Mouse (Mus musculus): ENCODE measurements at regions not wholly inside any gene's neighbourhood (a gene's known extent, or its start where the extent isn't known, plus 50 kb on each side); places are given as distances from the start of the nearest gene placed in this dataset.

- Histone ChIP-seq H3K9ac (no peak overlapping the region), H3K27ac (no peak overlapping the region), H3K4me2 (replicated peaks) (no peak overlapping the region), H3K4me3 (replicated peaks) (no peak overlapping the region), H3K4me1 (replicated peaks) (0 out of 2 replicates have a peak, but pooled peaks cover 4% of the 10 kb centered on the region), H3K9me3 (no peaks in the 10 kb centered on the region), H3K36me3 (no peaks in the 10 kb centered on the region), H3K27me3 (replicated peaks) (no peaks in the 10 kb centered on the region)
- WGBS: 93% methylated on average over 2 of the region's 2 CpGs
- ATAC-seq: no peak
Observed at GRCm38 (mm10) chr1:133503336-133503735, 79.2 kb upstream of the Sox13 start.

- Histone ChIP-seq H3K4me3 (replicated peaks) (no peak overlapping the region), H3K4me1 (replicated peaks) (0 out of 2 replicates have a peak, but pooled peaks cover 4% of the 10 kb centered on the region), H3K27me3 (replicated peaks) (no peaks in the 10 kb centered on the region), H3K9ac (no peak overlapping the region), H3K27ac (no peak overlapping the region), H3K36me3 (no peaks in the 10 kb centered on the region), H3K9me3 (no peaks in the 10 kb centered on the region), H3K4me2 (replicated peaks) (no peak overlapping the region)
- WGBS: 74% methylated on average over 13 of the region's 13 CpGs
- no peak for ATAC-seq
Observed at GRCm38 (mm10) chr1:133501016-133501415, 76.8 kb upstream of the Sox13 start.

GRCm38 (mm10) chr1:133492986-133493741, 69.0 kb upstream of the Sox13 start:
- peak overlapping the region; percentile 32 for H3K4me3 ChIP-seq (replicated peaks)
- H3K27ac ChIP-seq: peak overlapping the region; percentile 56
- H3K4me2 ChIP-seq (replicated peaks): peak overlapping the region; percentile 72
- peak; percentile 69 for ATAC-seq
- H3K9me3 ChIP-seq: no peaks in the 10 kb centered on the region
- H3K4me1 ChIP-seq (replicated peaks): peaks cover 12% of the 10 kb centered on the region
- no peaks in the 10 kb centered on the region for H3K36me3 ChIP-seq
- H3K9ac ChIP-seq: peak overlapping the region; percentile 48
- no peaks in the 10 kb centered on the region for H3K27me3 ChIP-seq (replicated peaks)
- WGBS: 5% methylated on average over 29 of the region's 29 CpGs

- Histone ChIP-seq H3K27ac (peak overlapping the region; percentile 56), H3K27me3 (replicated peaks) (no peaks in the 10 kb centered on the region), H3K36me3 (no peaks in the 10 kb centered on the region), H3K9ac (peak overlapping the region; percentile 48), H3K9me3 (no peaks in the 10 kb centered on the region), H3K4me1 (replicated peaks) (peaks cover 12% of the 10 kb centered on the region), H3K4me3 (replicated peaks) (peak overlapping the region; percentile 32), H3K4me2 (replicated peaks) (peak overlapping the region; percentile 72)
- WGBS: 18% methylated on average over 11 of the region's 11 CpGs
- peak; percentile 57 for ATAC-seq
Observed at GRCm38 (mm10) chr1:133492291-133492985, 68.3 kb upstream of the Sox13 start.

- Histone ChIP-seq H3K27me3 (replicated peaks) (no peaks in the 10 kb centered on the region), H3K4me2 (replicated peaks) (peak overlapping the region; percentile 72; the same call in 1 of the 2 replicates), H3K27ac (peak overlapping the region; percentile 56; the same call in 1 of the 2 replicates), H3K4me1 (replicated peaks) (peaks cover 13% of the 10 kb centered on the region), H3K36me3 (no peaks in the 10 kb centered on the region), H3K4me3 (replicated peaks) (no peak overlapping the region), H3K9ac (no peak overlapping the region), H3K9me3 (no peaks in the 10 kb centered on the region)
- WGBS: 53% methylated on average over 4 of the region's 4 CpGs
- ATAC-seq: no peak
Observed at GRCm38 (mm10) chr1:133491857-133492290, 67.7 kb upstream of the Sox13 start.

GRCm38 (mm10) chr1:133487171-133487901, 63.2 kb upstream of the Sox13 start:
- Histone ChIP-seq H3K36me3 (no peaks in the 10 kb centered on the region), H3K27ac (no peak overlapping the region), H3K4me2 (replicated peaks) (no peak overlapping the region), H3K9ac (no peak overlapping the region), H3K4me1 (replicated peaks) (peaks cover 8% of the 10 kb centered on the region), H3K9me3 (no peaks in the 10 kb centered on the region), H3K27me3 (replicated peaks) (no peaks in the 10 kb centered on the region), H3K4me3 (replicated peaks) (no peak overlapping the region)
- peak; percentile 46; the same call in 1 of the 2 replicates for ATAC-seq
- WGBS: 53% methylated on average over 8 of the region's 8 CpGs

- no peak overlapping the region for H3K4me2 ChIP-seq (replicated peaks)
- no peaks in the 10 kb centered on the region for H3K36me3 ChIP-seq
- H3K4me1 ChIP-seq (replicated peaks): peaks cover 7% of the 10 kb centered on the region
- no peak overlapping the region for H3K4me3 ChIP-seq (replicated peaks)
- no peak overlapping the region for H3K27ac ChIP-seq
- no peaks in the 10 kb centered on the region for H3K27me3 ChIP-seq (replicated peaks)
- ATAC-seq: 0 out of 2 replicates have a peak, but pooled peaks have one; percentile 22
- WGBS: 25% methylated on average over 10 of the region's 10 CpGs
- no peak overlapping the region for H3K9ac ChIP-seq
- no peaks in the 10 kb centered on the region for H3K9me3 ChIP-seq
Observed at GRCm38 (mm10) chr1:133486370-133486769, 62.2 kb upstream of the Sox13 start.

- H3K9me3 ChIP-seq: no peaks in the 10 kb centered on the region
- H3K27me3 ChIP-seq (replicated peaks): no peaks in the 10 kb centered on the region
- H3K4me2 ChIP-seq (replicated peaks): no peak overlapping the region
- H3K4me3 ChIP-seq (replicated peaks): no peak overlapping the region
- H3K27ac ChIP-seq: no peak overlapping the region
- H3K4me1 ChIP-seq (replicated peaks): peaks cover 7% of the 10 kb centered on the region
- no peaks in the 10 kb centered on the region for H3K36me3 ChIP-seq
- WGBS: 52% methylated on average over 5 of the region's 5 CpGs
- ATAC-seq: no peak
- H3K9ac ChIP-seq: no peak overlapping the region
Observed at GRCm38 (mm10) chr1:133482891-133483290, 58.7 kb upstream of the Sox13 start.

GRCm38 (mm10) chr1:133474546-133474945, 50.4 kb upstream of the Sox13 start:
- H3K9me3 ChIP-seq: no peaks in the 10 kb centered on the region
- H3K36me3 ChIP-seq: no peaks in the 10 kb centered on the region
- H3K27ac ChIP-seq: no peak overlapping the region
- no peak overlapping the region for H3K4me3 ChIP-seq (replicated peaks)
- no peak overlapping the region for H3K9ac ChIP-seq
- WGBS: 63% methylated on average over 2 of the region's 2 CpGs
- peaks cover 5% of the 10 kb centered on the region; the same call in 1 of the 2 replicates for H3K4me1 ChIP-seq (replicated peaks)
- no peak overlapping the region for H3K4me2 ChIP-seq (replicated peaks)
- no peak for ATAC-seq
- H3K27me3 ChIP-seq (replicated peaks): no peaks in the 10 kb centered on the region
